Mouse (Mus musculus): ENCODE data around the gene Spata18. TPM values are rescaled to one million over a fixed set of nuclear protein-coding genes. Genes with fewer than 3 reads are reported as not detected.
A peak's percentile ranks its signal among the peaks of the same experiment; 100 is the strongest.

Gene Spata18
- polyA plus RNA-seq, 1 experiment from 2014 or later: 0.12 TPM

- H3K4me2 ChIP-seq: no peak overlapping the region
- H3K4me3 ChIP-seq (ENCODE audit: low read depth, low read length): no peak overlapping the region
- no peaks in the 10 kb centered on the region for H3K36me3 ChIP-seq (ENCODE audit: control insufficient read depth, insufficient read depth, low read length)
- DNase-seq (ENCODE audit: low spot score, missing footprints) (no peak), ATAC-seq (ENCODE audit: low FRiP score) (no peak)
- H3K4me1 ChIP-seq (ENCODE audit: control insufficient read depth, insufficient read depth, low read length): no peaks in the 10 kb centered on the region
- WGBS: 82% methylated on average over 17 of the region's 17 CpGs
- no peak overlapping the region for H3K27ac ChIP-seq (ENCODE audit: low read depth, low read length)
- H3K9me3 ChIP-seq (ENCODE audit: control insufficient read depth, low read length): no peaks in the 10 kb centered on the region
- H3K27me3 ChIP-seq (ENCODE audit: control insufficient read depth, insufficient read depth, low read length): no peaks in the 10 kb centered on the region
- H3K9ac ChIP-seq (ENCODE audit: low read length): no peak overlapping the region
These were observed 50.1 kb downstream of the Spata18 start for GRCm38 (mm10) chr5:73701063-73701890.

- Histone ChIP-seq H3K9ac (ENCODE audit: low read length) (no peak overlapping the region), H3K4me1 (ENCODE audit: control insufficient read depth, insufficient read depth, low read length) (no peaks in the 10 kb centered on the region), H3K4me2 (no peak overlapping the region), H3K9me3 (ENCODE audit: control insufficient read depth, low read length) (no peaks in the 10 kb centered on the region), H3K27me3 (ENCODE audit: control insufficient read depth, insufficient read depth, low read length) (no peaks in the 10 kb centered on the region), H3K27ac (ENCODE audit: low read depth, low read length) (no peak overlapping the region), H3K4me3 (ENCODE audit: low read depth, low read length) (no peak overlapping the region), H3K36me3 (ENCODE audit: control insufficient read depth, insufficient read depth, low read length) (no peaks in the 10 kb centered on the region)
- ATAC-seq (ENCODE audit: low FRiP score) (no peak), DNase-seq (ENCODE audit: low spot score, missing footprints) (no peak)
- 90% methylated on average over 12 of the region's 12 CpGs for WGBS
These were observed 50.9 kb downstream of the Spata18 start for GRCm38 (mm10) chr5:73701946-73702710.

GRCm38 (mm10) chr5:73703096-73703495, 51.9 kb downstream of the Spata18 start:
- no peak overlapping the region for H3K4me2 ChIP-seq
- H3K4me1 ChIP-seq (ENCODE audit: control insufficient read depth, insufficient read depth, low read length): no peaks in the 10 kb centered on the region
- no peaks in the 10 kb centered on the region for H3K36me3 ChIP-seq (ENCODE audit: control insufficient read depth, insufficient read depth, low read length)
- H3K9me3 ChIP-seq (ENCODE audit: control insufficient read depth, low read length): no peaks in the 10 kb centered on the region
- no peak overlapping the region for H3K4me3 ChIP-seq (ENCODE audit: low read depth, low read length)
- no peak for ATAC-seq (ENCODE audit: low FRiP score)
- no peak for DNase-seq (ENCODE audit: low spot score, missing footprints)
- no peak overlapping the region for H3K9ac ChIP-seq (ENCODE audit: low read length)
- H3K27ac ChIP-seq (ENCODE audit: low read depth, low read length): no peak overlapping the region
- WGBS: 91% methylated on average over 4 of the region's 4 CpGs
- no peaks in the 10 kb centered on the region for H3K27me3 ChIP-seq (ENCODE audit: control insufficient read depth, insufficient read depth, low read length)

GRCm38 (mm10) chr5:73704263-73704662, 53.1 kb downstream of the Spata18 start:
- Histone ChIP-seq H3K4me2 (no peak overlapping the region), H3K4me3 (ENCODE audit: low read depth, low read length) (no peak overlapping the region), H3K36me3 (ENCODE audit: control insufficient read depth, insufficient read depth, low read length) (no peaks in the 10 kb centered on the region), H3K4me1 (ENCODE audit: control insufficient read depth, insufficient read depth, low read length) (no peaks in the 10 kb centered on the region), H3K9me3 (ENCODE audit: control insufficient read depth, low read length) (no peaks in the 10 kb centered on the region), H3K9ac (ENCODE audit: low read length) (no peak overlapping the region), H3K27ac (ENCODE audit: low read depth, low read length) (no peak overlapping the region), H3K27me3 (ENCODE audit: control insufficient read depth, insufficient read depth, low read length) (no peaks in the 10 kb centered on the region)
- 34% methylated on average over 14 of the region's 14 CpGs for WGBS
- DNase-seq (ENCODE audit: low spot score, missing footprints) (no peak), ATAC-seq (ENCODE audit: low FRiP score) (no peak)

GRCm38 (mm10) chr5:73704757-73705156, 53.6 kb downstream of the Spata18 start:
- WGBS: 86% methylated on average over 8 of the region's 8 CpGs
- no peaks in the 10 kb centered on the region for H3K4me1 ChIP-seq (ENCODE audit: control insufficient read depth, insufficient read depth, low read length)
- no peaks in the 10 kb centered on the region for H3K36me3 ChIP-seq (ENCODE audit: control insufficient read depth, insufficient read depth, low read length)
- no peak overlapping the region for H3K4me2 ChIP-seq
- DNase-seq (ENCODE audit: low spot score, missing footprints) (no peak), ATAC-seq (ENCODE audit: low FRiP score) (no peak)
- H3K4me3 ChIP-seq (ENCODE audit: low read depth, low read length): no peak overlapping the region
- no peak overlapping the region for H3K27ac ChIP-seq (ENCODE audit: low read depth, low read length)
- no peaks in the 10 kb centered on the region for H3K27me3 ChIP-seq (ENCODE audit: control insufficient read depth, insufficient read depth, low read length)
- H3K9ac ChIP-seq (ENCODE audit: low read length): no peak overlapping the region
- H3K9me3 ChIP-seq (ENCODE audit: control insufficient read depth, low read length): no peaks in the 10 kb centered on the region

GRCm38 (mm10) chr5:73705290-73705689, 54.1 kb downstream of the Spata18 start:
- Histone ChIP-seq H3K27ac (ENCODE audit: low read depth, low read length) (no peak overlapping the region), H3K9ac (ENCODE audit: low read length) (no peak overlapping the region)
- no peak for ATAC-seq (ENCODE audit: low FRiP score)

GRCm38 (mm10) chr5:73712852-73713251, 61.7 kb downstream of the Spata18 start:
- no peaks in the 10 kb centered on the region for H3K4me1 ChIP-seq (ENCODE audit: control insufficient read depth, insufficient read depth, low read length)
- DNase-seq (ENCODE audit: low spot score, missing footprints) (no peak), ATAC-seq (ENCODE audit: low FRiP score) (no peak)
- no peaks in the 10 kb centered on the region for H3K9me3 ChIP-seq (ENCODE audit: control insufficient read depth, low read length)
- H3K4me3 ChIP-seq (ENCODE audit: low read depth, low read length): no peak overlapping the region
- no peak overlapping the region for H3K9ac ChIP-seq (ENCODE audit: low read length)
- no peak overlapping the region for H3K4me2 ChIP-seq
- WGBS: 79% methylated on average over 7 of the region's 7 CpGs
- no peak overlapping the region for H3K27ac ChIP-seq (ENCODE audit: low read depth, low read length)
- no peaks in the 10 kb centered on the region for H3K27me3 ChIP-seq (ENCODE audit: control insufficient read depth, insufficient read depth, low read length)
- H3K36me3 ChIP-seq (ENCODE audit: control insufficient read depth, insufficient read depth, low read length): no peaks in the 10 kb centered on the region

More at GRCm38 (mm10) chr5:73705290-73705689, 54.1 kb downstream of the Spata18 start:
- H3K4me3 ChIP-seq (ENCODE audit: low read depth, low read length): no peak overlapping the region
- WGBS: 93% methylated on average over 5 of the region's 5 CpGs
- peak; percentile 37 for DNase-seq (ENCODE audit: low spot score, missing footprints)
- H3K4me2 ChIP-seq: no peak overlapping the region
- H3K4me1 ChIP-seq (ENCODE audit: control insufficient read depth, insufficient read depth, low read length): no peaks in the 10 kb centered on the region
- H3K36me3 ChIP-seq (ENCODE audit: control insufficient read depth, insufficient read depth, low read length): no peaks in the 10 kb centered on the region
- H3K27me3 ChIP-seq (ENCODE audit: control insufficient read depth, insufficient read depth, low read length): no peaks in the 10 kb centered on the region
- H3K9me3 ChIP-seq (ENCODE audit: control insufficient read depth, low read length): no peaks in the 10 kb centered on the region

GRCm38 (mm10) chr5:73716941-73717340, 65.8 kb downstream of the Spata18 start:
- Histone ChIP-seq H3K27ac (ENCODE audit: low read depth, low read length) (no peak overlapping the region), H3K4me2 (no peak overlapping the region), H3K27me3 (ENCODE audit: control insufficient read depth, insufficient read depth, low read length) (no peaks in the 10 kb centered on the region), H3K9me3 (ENCODE audit: control insufficient read depth, low read length) (no peaks in the 10 kb centered on the region), H3K4me1 (ENCODE audit: control insufficient read depth, insufficient read depth, low read length) (no peaks in the 10 kb centered on the region), H3K9ac (ENCODE audit: low read length) (no peak overlapping the region), H3K4me3 (ENCODE audit: low read depth, low read length) (no peak overlapping the region), H3K36me3 (ENCODE audit: control insufficient read depth, insufficient read depth, low read length) (no peaks in the 10 kb centered on the region)
- 75% methylated on average over 2 of the region's 2 CpGs for WGBS
- ATAC-seq (ENCODE audit: low FRiP score): no peak
- DNase-seq (ENCODE audit: low spot score, missing footprints): no peak

GRCm38 (mm10) chr5:73721682-73722282, 70.6 kb downstream of the Spata18 start:
- Histone ChIP-seq H3K9me3 (ENCODE audit: control insufficient read depth, low read length) (no peaks in the 10 kb centered on the region), H3K4me3 (ENCODE audit: low read depth, low read length) (no peak overlapping the region), H3K36me3 (ENCODE audit: control insufficient read depth, insufficient read depth, low read length) (no peaks in the 10 kb centered on the region), H3K4me2 (no peak overlapping the region), H3K4me1 (ENCODE audit: control insufficient read depth, insufficient read depth, low read length) (no peaks in the 10 kb centered on the region), H3K27ac (ENCODE audit: low read depth, low read length) (no peak overlapping the region), H3K9ac (ENCODE audit: low read length) (no peak overlapping the region), H3K27me3 (ENCODE audit: control insufficient read depth, insufficient read depth, low read length) (no peaks in the 10 kb centered on the region)
- 93% methylated on average over 21 of the region's 21 CpGs for WGBS
- DNase-seq (ENCODE audit: low spot score, missing footprints) (no peak), ATAC-seq (ENCODE audit: low FRiP score) (no peak)

Data from midbrain, embryonic 11.5 days (tissue).